Mouse (Mus musculus) small intestine, adult 2 months (tissue): ENCODE measurements around the gene Nppb.

Source experiments
- CTCF ChIP-seq: fragments of 200-500 bp; IDR thresholded peaks from 2 replicates; pipeline ENCODE4 v1.5.1; 2012; ENCODE audit warnings: low read depth, mild to moderate bottlenecking, control low read depth, inconsistent platforms, low read length, moderate library complexity, mixed read lengths; ENCODE audit not compliant: insufficient replicate concordance, insufficient read length; ENCODE audit errors: extremely low read depth
- POLR2A ChIP-seq: fragments of 200-500 bp; IDR thresholded peaks from 2 replicates; pipeline ENCODE4 v1.6.1; 2012; ENCODE audit warnings: low read depth, mild to moderate bottlenecking, control low read depth, inconsistent platforms, low read length, moderate library complexity

GRCm38 (mm10) chr4:148001866-148002265 lies 16.3 kb downstream of the Nppb start:
- TF ChIP-seq POLR2A (no peak), CTCF (no peak)
